ENCODE assay signal across 8 mouse cellular contexts in the genomic region with DNA sequence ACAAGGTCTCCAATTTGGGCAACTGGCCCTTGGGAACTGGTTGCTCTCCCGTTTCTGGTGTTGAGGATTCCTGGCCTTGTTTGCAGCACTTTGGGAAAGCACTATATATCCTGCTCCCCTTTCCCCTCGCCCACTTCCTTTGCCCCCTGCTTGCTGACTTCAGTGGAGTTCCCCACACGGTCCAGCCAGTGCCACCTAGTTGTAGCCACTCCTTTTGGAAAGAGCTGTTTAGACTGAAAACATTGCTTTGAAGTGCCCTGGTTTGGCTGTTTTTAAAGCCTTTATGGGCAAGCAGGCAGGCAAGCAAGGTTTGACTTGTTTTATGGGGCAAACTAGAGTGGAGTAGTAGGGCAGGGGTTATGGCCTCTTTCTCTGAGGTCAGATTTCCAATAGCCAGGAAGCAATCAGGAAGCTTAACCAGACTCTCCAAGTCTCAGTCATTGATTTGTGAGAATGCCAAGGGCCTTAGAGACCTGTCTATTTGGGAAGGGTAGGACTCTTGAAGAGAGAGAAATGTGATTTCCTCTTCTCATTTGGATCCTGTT. TPM values are rescaled to one million over a fixed set of nuclear protein-coding genes. Genes with fewer than 3 reads are reported as not detected.
DNase-seq lines count a peak whose midpoint lies in the region; ATAC-seq lines count a peak whose summit lies in the region.

No protein-coding gene starts in this region.

- H3K9ac ChIP-seq in hindbrain, embryonic 13.5 days, result peak overlapping the region; percentile 87
- no peak overlapping the region; the same call in 1 of the 2 replicates for H3K9ac ChIP-seq in liver, embryonic 16.5 days (ENCODE audit: low read depth, low read length)

- WGBS in hindbrain, embryonic 13.5 days, result 16% methylated on average over 3 of the region's 3 CpGs
- 26% methylated on average over 3 of the region's 3 CpGs for WGBS in liver, embryonic 16.5 days (ENCODE audit: insufficient replicate concordance)

- DNase-seq in cerebellum, postnatal 14 days, result peak; percentile 11 to 23
- DNase-seq in embryo, embryonic 10.5 days (ENCODE audit: low spot score), result peak; percentile 28
- no peak for DNase-seq in B cell, adult 2 months
- DNase-seq in thymus, postnatal 10 days (ENCODE audit: low spot score in 2 of 2), result no peak
- DNase-seq in right cerebral cortex, postnatal 4 days, result no peak

- H3K4me1 ChIP-seq in hindbrain, embryonic 13.5 days (replicated peaks), result peaks cover 58% of the 10 kb centered on the region
- peaks cover 28% of the 10 kb centered on the region for H3K4me1 ChIP-seq in liver, embryonic 16.5 days (ENCODE audit: control insufficient read depth, low read depth, low read length)

- H3K4me2 ChIP-seq in hindbrain, embryonic 13.5 days, result peak overlapping the region; percentile 94
- peak overlapping the region; percentile 90 for H3K4me2 ChIP-seq in liver, embryonic 16.5 days (ENCODE audit: low read depth, low read length)

- peak overlapping the region; percentile 64 for H3K4me3 ChIP-seq in hindbrain, embryonic 13.5 days
- H3K4me3 ChIP-seq in liver, embryonic 16.5 days (ENCODE audit: low read depth, low read length), result peak overlapping the region; percentile 73

- H3K27ac ChIP-seq in hindbrain, embryonic 13.5 days, result peak overlapping the region; percentile 91; the same call in 1 of the 2 replicates
- no peak overlapping the region for H3K27ac ChIP-seq in liver, embryonic 16.5 days (ENCODE audit: low read length)

- no peaks in the 10 kb centered on the region for H3K36me3 ChIP-seq in hindbrain, embryonic 13.5 days
- no peaks in the 10 kb centered on the region for H3K36me3 ChIP-seq in liver, embryonic 16.5 days (ENCODE audit: control insufficient read depth, insufficient read depth)

- no peaks in the 10 kb centered on the region for H3K9me3 ChIP-seq in hindbrain, embryonic 13.5 days
- no peaks in the 10 kb centered on the region for H3K9me3 ChIP-seq in liver, embryonic 16.5 days (replicated peaks; ENCODE audit: control insufficient read depth, low read length)

- H3K27me3 ChIP-seq in hindbrain, embryonic 13.5 days, result no peaks in the 10 kb centered on the region
- H3K27me3 ChIP-seq in liver, embryonic 16.5 days (ENCODE audit: control insufficient read depth, insufficient read depth, low read depth, low read length), result no peaks in the 10 kb centered on the region

- ATAC-seq in cerebellum, adult (ENCODE audit: insufficient number of reproducible peaks, low FRiP score, low TSS enrichment), result no peak
- ATAC-seq in hindbrain, embryonic 13.5 days (ENCODE audit: low FRiP score), result no peak
- ATAC-seq in liver, embryonic 16.5 days (ENCODE audit: low read depth), result no peak

RNA-seq across cellular contexts. Expression of a gene that starts 2.7 kb away (rescaled TPM):
- polyA plus RNA-seq in hindbrain, embryonic 13.5 days (2015; fragmentation: Nextera tagmentation; extraction: Ambion mirVana), result 36.6 and 37.9 TPM in 2 replicates
- polyA plus RNA-seq in liver, embryonic 16.5 days (2015; fragmentation: Nextera tagmentation; extraction: Ambion mirVana), result 5.7 and 6.6 TPM in 2 replicates

Comparison
In these comparisons a context has a peak if more than half of its experiments do, and no peak if none do; other contexts are left out.
1. DNase-seq: peak in cerebellum, postnatal 14 days (2 of 2) and embryo, embryonic 10.5 days (single experiment); none in B cell, adult 2 months (0 of 2), thymus, postnatal 10 days (0 of 2) and right cerebral cortex, postnatal 4 days (single experiment).